8 mouse cellular contexts compared by ENCODE assay signal in genomic region chr3:99140940-99141854, GRCm38 (mm10). TPM values are rescaled to one million over a fixed set of nuclear protein-coding genes. Genes with fewer than 3 reads are reported as not detected.
A peak's percentile ranks its signal among the peaks of the same experiment; 100 is the strongest.
DNase-seq lines count a peak whose midpoint lies in the region; ATAC-seq and TF ChIP-seq lines count a peak whose summit lies in the region.

Wars2 (plus strand) TSS chr3:99141068.

- H3K27me3 ChIP-seq in embryonic facial prominence, embryonic 13.5 days: no peaks in the 10 kb centered on the region
- no peaks in the 10 kb centered on the region for H3K27me3 ChIP-seq in kidney, adult 2 months (replicated peaks; ENCODE audit: control insufficient read depth, insufficient read depth, low read length)
- H3K27me3 ChIP-seq in limb, embryonic 12.5 days: no peaks in the 10 kb centered on the region
- 0 out of 2 replicates have a peak, but pooled peaks cover 4% of the 10 kb centered on the region for H3K27me3 ChIP-seq in midbrain, embryonic 15.5 days (replicated peaks)
- H3K27me3 ChIP-seq in spleen, adult 2 months (ENCODE audit: control insufficient read depth, insufficient read depth, low read length): no peaks in the 10 kb centered on the region; the same call in 1 of the 2 replicates

- DNase-seq in 3134 (ENCODE audit: extremely low read depth, insufficient read length, low spot score): peak; percentile 96
- peak; percentile 93 to 96 for DNase-seq in adrenal gland, postnatal 36 days
- peak; percentile 95 for DNase-seq in heart, adult 18-20 months
- DNase-seq in kidney, adult 2 months: peak; percentile 97
- DNase-seq in spleen, adult 2 months (ENCODE audit: low read depth in 1 of 2, low spot score in 2 of 2): peak; percentile 85 to 89

- under 1% methylated on average over 57 of the region's 57 CpGs for whole genome bisulfite sequencing in embryonic facial prominence, embryonic 13.5 days
- under 1% methylated on average over 57 of the region's 57 CpGs for WGBS in kidney, adult 2 months
- WGBS in limb, embryonic 12.5 days: under 1% methylated on average over 57 of the region's 57 CpGs
- under 1% methylated on average over 57 of the region's 57 CpGs for WGBS in midbrain, embryonic 15.5 days
- WGBS in spleen, adult 2 months: 1% methylated on average over 57 of the region's 57 CpGs

- TF ChIP-seq CTCF in kidney, adult 2 months (conservative IDR thresholded peaks at IDR 0.05; ENCODE audit: insufficient read depth, insufficient read length, low read depth, low read length): 0 out of 2 replicates have a peak, but pooled peaks have one; percentile 24
- TF ChIP-seq CTCF in spleen, adult 2 months (IDR thresholded peaks at IDR 0.05; ENCODE audit: extremely low read depth, insufficient read depth, insufficient read length, insufficient replicate concordance): no peak

- peak within 1 kb of the TSS; percentile 66 for H3K4me2 ChIP-seq in embryonic facial prominence, embryonic 13.5 days
- peak within 1 kb of the TSS; percentile 73 for H3K4me2 ChIP-seq in limb, embryonic 12.5 days
- peak within 1 kb of the TSS; percentile 70 for H3K4me2 ChIP-seq in midbrain, embryonic 15.5 days

- no peaks in the 10 kb centered on the region for H3K9me3 ChIP-seq in embryonic facial prominence, embryonic 13.5 days
- H3K9me3 ChIP-seq in limb, embryonic 12.5 days: no peaks in the 10 kb centered on the region
- no peaks in the 10 kb centered on the region for H3K9me3 ChIP-seq in midbrain, embryonic 15.5 days

- peak within 1 kb of the TSS; percentile 74 for H3K9ac ChIP-seq in embryonic facial prominence, embryonic 13.5 days
- H3K9ac ChIP-seq in limb, embryonic 12.5 days (replicated peaks): peak within 1 kb of the TSS; percentile 55
- peak within 1 kb of the TSS; percentile 65 for H3K9ac ChIP-seq in midbrain, embryonic 15.5 days

- H3K36me3 ChIP-seq in embryonic facial prominence, embryonic 13.5 days: no peaks in the 10 kb centered on the region
- no peaks in the 10 kb centered on the region for H3K36me3 ChIP-seq in kidney, adult 2 months (ENCODE audit: control insufficient read depth, insufficient read depth, low read length)
- H3K36me3 ChIP-seq in limb, embryonic 12.5 days: no peaks in the 10 kb centered on the region
- H3K36me3 ChIP-seq in midbrain, embryonic 15.5 days (replicated peaks): no peaks in the 10 kb centered on the region
- no peaks in the 10 kb centered on the region for H3K36me3 ChIP-seq in spleen, adult 2 months (ENCODE audit: control insufficient read depth, insufficient read depth, low read length)

- TF ChIP-seq POLR2A in kidney, adult 2 months (IDR thresholded peaks at IDR 0.05; ENCODE audit: low read depth, low read length): no peak
- peak; percentile 52; the same call in 1 of the 2 replicates for TF ChIP-seq POLR2A in spleen, adult 2 months (IDR thresholded peaks at IDR 0.05; ENCODE audit: low read depth, low read length)

- peak within 1 kb of the TSS; percentile 95 for H3K27ac ChIP-seq in embryonic facial prominence, embryonic 13.5 days
- H3K27ac ChIP-seq in kidney, adult 2 months (ENCODE audit: insufficient read depth, low read depth, low read length): peak within 1 kb of the TSS; percentile 85
- peak within 1 kb of the TSS; percentile 96 for H3K27ac ChIP-seq in limb, embryonic 12.5 days
- H3K27ac ChIP-seq in midbrain, embryonic 15.5 days: peak within 1 kb of the TSS; percentile 94
- peak within 1 kb of the TSS; percentile 89 for H3K27ac ChIP-seq in spleen, adult 2 months (ENCODE audit: insufficient read depth, low read length)

- ATAC-seq in embryonic facial prominence, embryonic 13.5 days (ENCODE audit: insufficient number of reproducible peaks, insufficient read depth, low FRiP score, low TSS enrichment, low read depth): peak; percentile 96
- ATAC-seq in limb, embryonic 12.5 days (ENCODE audit: insufficient number of reproducible peaks, insufficient read depth, low FRiP score, low TSS enrichment, low read depth): peak; percentile 99
- peak; percentile 100 for ATAC-seq in midbrain, embryonic 15.5 days (replicated peaks)

- H3K4me1 ChIP-seq in embryonic facial prominence, embryonic 13.5 days: no peaks in the 10 kb centered on the region
- H3K4me1 ChIP-seq in kidney, adult 2 months (ENCODE audit: control insufficient read depth, insufficient read depth, low read length): no peaks in the 10 kb centered on the region
- H3K4me1 ChIP-seq in limb, embryonic 12.5 days (replicated peaks): peaks cover 8% of the 10 kb centered on the region; the same call in 1 of the 2 replicates
- H3K4me1 ChIP-seq in midbrain, embryonic 15.5 days: peaks cover 5% of the 10 kb centered on the region
- H3K4me1 ChIP-seq in spleen, adult 2 months (ENCODE audit: control insufficient read depth, insufficient read depth, insufficient read length): peaks cover 2% of the 10 kb centered on the region; the same call in 1 of the 2 replicates

- H3K4me3 ChIP-seq in embryonic facial prominence, embryonic 13.5 days: peak within 1 kb of the TSS; percentile 65
- H3K4me3 ChIP-seq in kidney, adult 2 months (ENCODE audit: insufficient read depth, low read depth, low read length): peak within 1 kb of the TSS; percentile 60
- peak within 1 kb of the TSS; percentile 55 for H3K4me3 ChIP-seq in limb, embryonic 12.5 days (replicated peaks)
- H3K4me3 ChIP-seq in midbrain, embryonic 15.5 days: peak within 1 kb of the TSS; percentile 60
- H3K4me3 ChIP-seq in spleen, adult 2 months (ENCODE audit: extremely low read depth, insufficient read depth, insufficient read length): peak within 1 kb of the TSS; percentile 69

RNA-seq across cellular contexts. Expression of gene Wars2, which starts in this region (rescaled TPM):
- total RNA-seq in adrenal gland, postnatal 36 days (2021): 10 to 100 TPM; 14.6 to 15.3 TPM
- 10.3 and 13.1 TPM in 2 replicates for polyA plus RNA-seq in embryonic facial prominence, embryonic 13.5 days (2015; fragmentation: Nextera tagmentation; extraction: Ambion mirVana)
- total RNA-seq in heart, adult 18-20 months (2021): 1 to 10 TPM; 7.4 to 8.3 TPM
- 7.0 and 8.4 TPM in 2 replicates for polyA plus RNA-seq in kidney, adult 2 months (2012; rRNA removed)
- 6.7 and 8.3 TPM in 2 replicates for polyA plus RNA-seq in limb, embryonic 12.5 days (2016; fragmentation: Nextera tagmentation; extraction: Ambion mirVana)
- polyA plus RNA-seq in midbrain, embryonic 15.5 days (2015; fragmentation: Nextera tagmentation; extraction: Ambion mirVana): 5.0 and 5.6 TPM in 2 replicates
- polyA plus RNA-seq in spleen, adult 2 months (2012; rRNA removed): 2.2 and 2.9 TPM in 2 replicates

Comparison
In these comparisons a context has a peak if more than half of its experiments do, and no peak if none do; other contexts are left out.
1. Peak in every context shown above with its lines: DNase-seq, ATAC-seq, H3K4me3 ChIP-seq and H3K27ac ChIP-seq.